Mouse (Mus musculus) liver, embryonic 14.5 days (tissue): ENCODE measurements around the gene Opcml. TPM values are rescaled to one million over a fixed set of nuclear protein-coding genes. Genes with fewer than 3 reads are reported as not detected.

Experiments used
- ATAC-seq: fragments of 200-750 bp; cut with Nextera tagmentation; 2 replicates; pipeline ENCODE4 v1.8.0; 2017; ENCODE audit warnings: moderate number of reproducible peaks, mild to moderate bottlenecking, moderate library complexity; ENCODE audit not compliant: insufficient read depth
- DNase-seq, 3 experiments: peaks; one replicate each; pipeline ENCODE4 v3.0.0-alpha.2; 2012 to 2013; ENCODE audit warnings: low read depth in 3 of 3, low spot score in 3 of 3
- H3K27ac ChIP-seq: fragments of 300-500 bp; sonication (generic); 2 replicates; pipeline ENCODE4 v1.5.1; 2014; ENCODE audit warnings: moderate library complexity, mild to moderate bottlenecking, control low read depth, inconsistent platforms
- H3K27me3 ChIP-seq: fragments of 300-500 bp; sonication (generic); 2 replicates; pipeline ENCODE4 v1.6.1; 2014; ENCODE audit warnings: mild to moderate bottlenecking, low read length, moderate library complexity; ENCODE audit not compliant: control insufficient read depth, insufficient read depth
- H3K36me3 ChIP-seq: fragments of 300-500 bp; sonication (generic); replicated peaks from 2 replicates; pipeline ENCODE4 v1.6.1; 2014; ENCODE audit warnings: low read depth; ENCODE audit not compliant: control insufficient read depth, insufficient read depth
- H3K4me1 ChIP-seq, 2 experiments: fragments of 200-500 bp in 1 of 2; fragments of 300-500 bp in 1 of 2; sonication (generic) in 1 of 2; replicated peaks; 2 replicates each; pipeline ENCODE4 v1.6.1; 2012 to 2014; ENCODE audit warnings: antibody characterized with exemption in 1 of 2, inconsistent platforms in 1 of 2, low read length in 1 of 2; ENCODE audit not compliant: control insufficient read depth in 2 of 2, insufficient read depth in 2 of 2
- H3K4me2 ChIP-seq: fragments of 300-500 bp; sonication (generic); 2 replicates; pipeline ENCODE4 v1.6.1; 2014; ENCODE audit warnings: low read depth, mild to moderate bottlenecking, control low read depth, moderate library complexity
- H3K4me3 ChIP-seq, 2 experiments: fragments of 200-500 bp in 1 of 2; fragments of 300-500 bp in 1 of 2; sonication (generic) in 1 of 2; 2 replicates each; pipeline ENCODE4 v1.5.1; 2012 to 2014; ENCODE audit warnings: low read depth in 2 of 2, low read length in 2 of 2, mild to moderate bottlenecking in 2 of 2, control low read depth in 1 of 2, inconsistent platforms in 1 of 2, moderate library complexity in 1 of 2; ENCODE audit not compliant: insufficient read depth in 1 of 2
- H3K9ac ChIP-seq: fragments of 300-500 bp; sonication (generic); replicated peaks from 2 replicates; pipeline ENCODE4 v1.6.1; 2014; ENCODE audit warnings: mild to moderate bottlenecking, control low read depth, moderate library complexity
- H3K9me3 ChIP-seq: fragments of 300-500 bp; sonication (generic); 2 replicates; pipeline ENCODE4 v1.6.1; 2016; ENCODE audit warnings: low read length, mixed read lengths; ENCODE audit not compliant: control insufficient read depth
- CTCF ChIP-seq: IDR thresholded peaks from 2 replicates; pipeline ENCODE4 v1.5.1; 2016; ENCODE audit warnings: antibody characterized with exemption, low read depth, control low read depth
- EP300 ChIP-seq: IDR thresholded peaks from 2 replicates; pipeline ENCODE4 v1.6.1; 2016; ENCODE audit warnings: antibody characterized with exemption, low read depth
- WGBS: fragments of 180-500 bp; shearing (Covaris S2); extraction: QIAGEN DNeasy Blood & Tissue Kit; methylation state at CpG from one replicate; pipeline ENCODE4 v1.1.7; 2014; ENCODE audit not compliant: insufficient replicate concordance; 5-methylcytosine and 5-hydroxymethylcytosine counted together
- polyA plus RNA-seq, 2 experiments: library from polyadenylated mRNA; depleted of rRNA in 1 of 2; stranded (reverse) in 1 of 2; unstranded in 1 of 2; fragments of >200 nt; fragmentation: Nextera tagmentation in 1 of 2; extraction: Ambion mirVana in 1 of 2; gene quantifications; 2 replicates each; pipeline versions ENCODE4 v1.2.1 to v1.2.3; 2012 to 2014

The Opcml gene
- polyA plus RNA-seq, 2 experiments = 0.03 TPM; not detected in 1

DNA sequence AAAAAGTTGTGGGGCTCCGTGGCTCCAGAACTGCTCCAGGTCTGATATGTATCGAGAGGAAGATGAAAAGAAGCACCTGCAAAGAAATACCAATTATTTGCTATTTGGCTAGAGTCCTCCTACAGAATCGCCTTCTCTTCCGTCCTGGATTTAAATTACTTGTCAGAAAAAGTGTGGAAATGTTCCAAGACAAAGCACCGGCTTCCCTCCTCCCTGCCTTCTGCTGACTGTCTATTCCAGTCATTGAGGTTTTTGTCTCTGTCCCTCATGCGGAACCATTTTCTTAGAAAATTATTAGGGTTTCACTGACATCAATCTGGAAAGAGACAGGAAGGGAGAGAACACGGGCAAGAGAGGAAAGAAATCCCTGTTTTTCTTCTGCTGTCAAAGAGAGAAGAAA is 1065.3 kb downstream of the Opcml start:
- no peak for ATAC-seq
- H3K4me3 ChIP-seq = no peak overlapping the region
- TF ChIP-seq CTCF (no peak), EP300 (no peak)
- no peak overlapping the region for H3K27ac ChIP-seq
- H3K9me3 ChIP-seq = no peaks in the 10 kb centered on the region
- no peaks in the 10 kb centered on the region for H3K36me3 ChIP-seq
- H3K27me3 ChIP-seq = no peaks in the 10 kb centered on the region
- no peaks in the 10 kb centered on the region for H3K4me1 ChIP-seq
- H3K4me2 ChIP-seq = no peak overlapping the region
- DNase-seq = no peak
- WGBS = 55% methylated on average over 7 of the region's 7 CpGs
- H3K9ac ChIP-seq = no peak overlapping the region

DNA sequence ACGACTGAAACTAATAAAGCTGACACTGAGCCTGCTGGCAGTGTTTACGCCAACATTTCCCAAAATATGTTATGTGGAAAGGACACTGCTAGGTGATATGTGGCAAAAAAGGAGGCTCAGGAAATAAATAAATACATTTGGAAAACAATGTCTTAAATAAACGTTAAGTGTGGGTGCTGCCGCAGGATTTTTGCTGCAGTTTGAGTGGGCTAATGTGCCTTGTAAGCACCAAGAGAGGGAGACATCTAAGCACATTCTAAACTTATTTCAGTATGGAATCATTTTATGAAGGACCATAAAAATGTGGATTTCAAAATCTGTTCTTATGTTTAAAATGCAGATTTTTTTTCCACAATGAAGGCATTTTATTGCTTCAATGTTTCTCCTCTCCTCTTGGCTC is 1071.4 kb downstream of the Opcml start:
- no peak overlapping the region for H3K4me2 ChIP-seq
- no peak for ATAC-seq
- 54% methylated on average over 4 of the region's 4 CpGs for WGBS
- H3K4me3 ChIP-seq = no peak overlapping the region
- no peaks in the 10 kb centered on the region for H3K27me3 ChIP-seq
- H3K27ac ChIP-seq = no peak overlapping the region
- no peaks in the 10 kb centered on the region for H3K4me1 ChIP-seq
- TF ChIP-seq CTCF = no peak
- no peak for TF ChIP-seq EP300
- DNase-seq = no peak
- no peak overlapping the region for H3K9ac ChIP-seq
- no peaks in the 10 kb centered on the region for H3K36me3 ChIP-seq
- no peaks in the 10 kb centered on the region for H3K9me3 ChIP-seq

- H3K4me3 ChIP-seq = no peak overlapping the region
- H3K9me3 ChIP-seq = no peaks in the 10 kb centered on the region
- H3K27ac ChIP-seq = no peak overlapping the region
- H3K27me3 ChIP-seq = no peaks in the 10 kb centered on the region
- ATAC-seq = no peak
- WGBS = 67% methylated on average over 3 of the region's 3 CpGs
- H3K4me2 ChIP-seq = no peak overlapping the region
- DNase-seq = no peak
- TF ChIP-seq EP300 (no peak), CTCF (no peak)
- H3K36me3 ChIP-seq = no peaks in the 10 kb centered on the region
- H3K4me1 ChIP-seq = no peaks in the 10 kb centered on the region
- no peak overlapping the region for H3K9ac ChIP-seq
These were observed 1076.7 kb downstream of the Opcml start for GRCm38 (mm10) chr9:28867256-28867655.

DNA sequence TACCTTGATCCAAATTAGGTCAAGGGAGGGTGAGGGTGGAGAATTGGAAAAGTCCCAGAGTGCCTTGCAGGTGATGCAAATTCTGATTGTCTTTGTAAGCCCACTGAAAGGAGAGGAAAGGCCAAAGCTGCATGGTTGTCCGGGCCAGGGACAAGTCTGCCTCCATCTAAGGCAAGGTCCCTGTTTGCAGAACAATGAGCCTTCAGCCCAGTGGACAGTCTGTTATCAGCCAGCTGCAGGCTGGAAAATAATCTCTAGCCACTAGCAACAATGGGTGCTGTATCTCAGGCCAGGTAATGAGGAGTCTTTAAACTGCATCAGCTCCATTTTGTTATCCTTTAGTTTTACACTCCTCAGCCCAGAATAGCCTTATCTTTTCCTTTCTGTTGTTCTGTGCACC is 1079.9 kb downstream of the Opcml start:
- DNase-seq = no peak

GRCm38 (mm10) chr9:28882566-28882965 is 1092.0 kb downstream of the Opcml start:
- no peaks in the 10 kb centered on the region for H3K9me3 ChIP-seq
- no peaks in the 10 kb centered on the region for H3K36me3 ChIP-seq
- H3K27ac ChIP-seq = no peak overlapping the region
- no peaks in the 10 kb centered on the region for H3K4me1 ChIP-seq
- H3K4me3 ChIP-seq = no peak overlapping the region
- TF ChIP-seq EP300 (no peak), CTCF (no peak)
- H3K27me3 ChIP-seq = no peaks in the 10 kb centered on the region
- no peak overlapping the region for H3K4me2 ChIP-seq
- ATAC-seq (no peak), DNase-seq (no peak)
- WGBS = 49% methylated on average over 1 of the region's 1 CpGs
- no peak overlapping the region for H3K9ac ChIP-seq

More for the DNA sequence above, 1079.9 kb downstream of the Opcml start:
- no peak overlapping the region for H3K9ac ChIP-seq
- no peak overlapping the region for H3K4me2 ChIP-seq
- ATAC-seq = no peak
- no peaks in the 10 kb centered on the region for H3K36me3 ChIP-seq
- 13% methylated on average over 1 of the region's 1 CpGs for WGBS
- no peaks in the 10 kb centered on the region for H3K4me1 ChIP-seq
- TF ChIP-seq EP300 (no peak), CTCF (no peak)
- no peak overlapping the region for H3K4me3 ChIP-seq
- no peaks in the 10 kb centered on the region for H3K9me3 ChIP-seq
- no peak overlapping the region for H3K27ac ChIP-seq
- no peaks in the 10 kb centered on the region for H3K27me3 ChIP-seq
